14 mouse cellular contexts compared by ENCODE assay signal in genomic region chr12:64971399-64971798, GRCm38 (mm10). TPM values are rescaled to one million over a fixed set of nuclear protein-coding genes. Genes with fewer than 3 reads are reported as not detected.
DNase-seq lines count a peak whose midpoint lies in the region; ATAC-seq lines count a peak whose summit lies in the region.
"Had no signal": no experiment of that assay in that cellular context is flagged by ENCODE, and none has a peak within 500 bp of the region (broad histone marks: within the 10 kb centered on the region; RNA-seq: fewer than 3 reads in every experiment).

No protein-coding gene starts in this region.

- no peaks in the 10 kb centered on the region for H3K9me3 ChIP-seq in heart, embryonic 15.5 days (replicated peaks)
- no peaks in the 10 kb centered on the region for H3K9me3 ChIP-seq in heart, embryonic 12.5 days (replicated peaks)
- no peaks in the 10 kb centered on the region for H3K9me3 ChIP-seq in midbrain, embryonic 12.5 days
- no peaks in the 10 kb centered on the region for H3K9me3 ChIP-seq in midbrain, embryonic 11.5 days (ENCODE audit: control insufficient read depth, low read length)
- no peaks in the 10 kb centered on the region for H3K9me3 ChIP-seq in hindbrain, embryonic 14.5 days (ENCODE audit: control insufficient read depth, low read length)
- no peaks in the 10 kb centered on the region for H3K9me3 ChIP-seq in neural tube, embryonic 13.5 days

- no peak for DNase-seq in midbrain, embryonic 11.5 days (ENCODE audit: low spot score, missing footprints)
- no peak for DNase-seq in hindbrain, embryonic 14.5 days (ENCODE audit: low spot score)
- no peak for DNase-seq in cerebellum, postnatal 36 days
- DNase-seq in lung, postnatal 10 days, result no peak
- DNase-seq: B cell, adult 2 months; cerebellum, adult 9-10 months; lung, postnatal 14 days; retina, postnatal 1 day; thymus, postnatal 36 days had no signal

- 0 out of 2 replicates have a peak overlapping the region, but pooled peaks have one; percentile 6 for H3K4me2 ChIP-seq in heart, embryonic 15.5 days
- no peak overlapping the region for H3K4me2 ChIP-seq in heart, embryonic 12.5 days
- H3K4me2 ChIP-seq in midbrain, embryonic 12.5 days (replicated peaks), result peak overlapping the region; percentile 52
- no peak overlapping the region for H3K4me2 ChIP-seq in midbrain, embryonic 11.5 days
- peak overlapping the region; percentile 98 for H3K4me2 ChIP-seq in hindbrain, embryonic 14.5 days (replicated peaks)
- H3K4me2 ChIP-seq in neural tube, embryonic 13.5 days, result peak overlapping the region; percentile 99

- H3K36me3 ChIP-seq in heart, embryonic 15.5 days, result no peaks in the 10 kb centered on the region
- no peaks in the 10 kb centered on the region for H3K36me3 ChIP-seq in heart, embryonic 12.5 days
- no peaks in the 10 kb centered on the region for H3K36me3 ChIP-seq in midbrain, embryonic 12.5 days
- H3K36me3 ChIP-seq in midbrain, embryonic 11.5 days (ENCODE audit: control insufficient read depth, insufficient read depth, low read length), result no peaks in the 10 kb centered on the region
- H3K36me3 ChIP-seq in hindbrain, embryonic 14.5 days (replicated peaks; ENCODE audit: control insufficient read depth, insufficient read depth), result peaks cover 5% of the 10 kb centered on the region; the same call in 1 of the 2 replicates
- H3K36me3 ChIP-seq in neural tube, embryonic 13.5 days, result 0 out of 2 replicates have a peak, but pooled peaks cover 3% of the 10 kb centered on the region

- H3K4me1 ChIP-seq in heart, embryonic 15.5 days (replicated peaks), result peaks cover 28% of the 10 kb centered on the region
- peaks cover 28% of the 10 kb centered on the region for H3K4me1 ChIP-seq in heart, embryonic 12.5 days (replicated peaks)
- peaks cover 44% of the 10 kb centered on the region for H3K4me1 ChIP-seq in midbrain, embryonic 12.5 days
- H3K4me1 ChIP-seq in midbrain, embryonic 11.5 days (ENCODE audit: control insufficient read depth, insufficient read depth, low read length), result peaks cover 11% of the 10 kb centered on the region; the same call in 1 of the 2 replicates
- H3K4me1 ChIP-seq in hindbrain, embryonic 14.5 days (replicated peaks; ENCODE audit: control insufficient read depth, insufficient read depth, low read length), result peaks cover 60% of the 10 kb centered on the region
- H3K4me1 ChIP-seq in neural tube, embryonic 13.5 days (replicated peaks), result peaks cover 71% of the 10 kb centered on the region

- no peak for ATAC-seq in heart, embryonic 15.5 days (replicated peaks; ENCODE audit: insufficient number of reproducible peaks, insufficient read depth, low FRiP score, low read depth)
- ATAC-seq in heart, embryonic 12.5 days (ENCODE audit: insufficient number of reproducible peaks, low FRiP score), result no peak
- no peak for ATAC-seq in midbrain, embryonic 12.5 days (ENCODE audit: low FRiP score, low read depth)
- ATAC-seq in midbrain, embryonic 11.5 days (ENCODE audit: low FRiP score), result no peak
- ATAC-seq in hindbrain, embryonic 14.5 days (ENCODE audit: low FRiP score), result no peak
- no peak for ATAC-seq in neural tube, embryonic 13.5 days (ENCODE audit: low read depth)
- ATAC-seq: activated CD4-positive, CD25-positive, alpha-beta regulatory T cell, adult 4 months had no signal

- H3K27me3 ChIP-seq in heart, embryonic 15.5 days, result no peaks in the 10 kb centered on the region
- no peaks in the 10 kb centered on the region for H3K27me3 ChIP-seq in heart, embryonic 12.5 days (replicated peaks)
- H3K27me3 ChIP-seq in midbrain, embryonic 12.5 days, result no peaks in the 10 kb centered on the region
- no peaks in the 10 kb centered on the region for H3K27me3 ChIP-seq in midbrain, embryonic 11.5 days (ENCODE audit: control insufficient read depth, insufficient read depth, low read length)
- H3K27me3 ChIP-seq in hindbrain, embryonic 14.5 days (ENCODE audit: control insufficient read depth, insufficient read depth, low read length), result no peaks in the 10 kb centered on the region
- H3K27me3 ChIP-seq in neural tube, embryonic 13.5 days, result no peaks in the 10 kb centered on the region

- H3K9ac ChIP-seq in heart, embryonic 15.5 days, result no peak overlapping the region
- no peak overlapping the region for H3K9ac ChIP-seq in heart, embryonic 12.5 days
- no peak overlapping the region for H3K9ac ChIP-seq in midbrain, embryonic 12.5 days (replicated peaks)
- H3K9ac ChIP-seq in midbrain, embryonic 11.5 days (ENCODE audit: low read length), result no peak overlapping the region
- H3K9ac ChIP-seq in hindbrain, embryonic 14.5 days, result 0 out of 2 replicates have a peak overlapping the region, but pooled peaks have one; percentile 25
- H3K9ac ChIP-seq in neural tube, embryonic 13.5 days, result peak overlapping the region; percentile 38; the same call in 1 of the 2 replicates

- no peak overlapping the region for H3K4me3 ChIP-seq in heart, embryonic 15.5 days
- no peak overlapping the region for H3K4me3 ChIP-seq in heart, embryonic 12.5 days
- H3K4me3 ChIP-seq in midbrain, embryonic 12.5 days, result no peak overlapping the region
- no peak overlapping the region for H3K4me3 ChIP-seq in midbrain, embryonic 11.5 days (ENCODE audit: low read depth, low read length)
- no peak overlapping the region for H3K4me3 ChIP-seq in hindbrain, embryonic 14.5 days (replicated peaks; ENCODE audit: low read length)
- 0 out of 2 replicates have a peak overlapping the region, but pooled peaks have one; percentile 85 for H3K4me3 ChIP-seq in neural tube, embryonic 13.5 days

- H3K27ac ChIP-seq in heart, embryonic 15.5 days, result no peak overlapping the region
- H3K27ac ChIP-seq in heart, embryonic 12.5 days (ENCODE audit: poor library complexity, severe bottlenecking), result no peak overlapping the region
- H3K27ac ChIP-seq in midbrain, embryonic 12.5 days (replicated peaks), result no peak overlapping the region
- no peak overlapping the region for H3K27ac ChIP-seq in midbrain, embryonic 11.5 days (ENCODE audit: low read depth, low read length)
- no peak overlapping the region for H3K27ac ChIP-seq in hindbrain, embryonic 14.5 days
- no peak overlapping the region for H3K27ac ChIP-seq in neural tube, embryonic 13.5 days (replicated peaks)

RNA-seq across cellular contexts. Expression of gene Togaram1, which starts 5.8 kb away (rescaled TPM):
- 14.0 and 16.5 TPM in 2 replicates for polyA plus RNA-seq in heart, embryonic 15.5 days (2015; fragmentation: Nextera tagmentation; extraction: Ambion mirVana)
- 19.5 and 22.1 TPM in 2 replicates for polyA plus RNA-seq in heart, embryonic 12.5 days (2016; fragmentation: Nextera tagmentation; extraction: Ambion mirVana)
- 27.5 and 33.4 TPM in 2 replicates for polyA plus RNA-seq in midbrain, embryonic 12.5 days (2016; fragmentation: Nextera tagmentation; extraction: Ambion mirVana)
- 27.1 and 30.3 TPM in 2 replicates for polyA plus RNA-seq in midbrain, embryonic 11.5 days (2014; fragmentation: Nextera tagmentation; extraction: Ambion mirVana)
- 25.1 and 26.4 TPM in 2 replicates for polyA plus RNA-seq in hindbrain, embryonic 14.5 days (2014; fragmentation: Nextera tagmentation; extraction: Ambion mirVana)
- 21.7 and 23.2 TPM in 2 replicates for polyA plus RNA-seq in neural tube, embryonic 13.5 days (2015; fragmentation: Nextera tagmentation; extraction: Ambion mirVana)

RNA-seq across cellular contexts. Expression of gene Klhl28, which starts 6.1 kb away (rescaled TPM):
- 8.9 and 10.9 TPM in 2 replicates for polyA plus RNA-seq in heart, embryonic 15.5 days (2015; fragmentation: Nextera tagmentation; extraction: Ambion mirVana)
- polyA plus RNA-seq in heart, embryonic 12.5 days (2016; fragmentation: Nextera tagmentation; extraction: Ambion mirVana), result 11.3 and 11.4 TPM in 2 replicates
- polyA plus RNA-seq in midbrain, embryonic 12.5 days (2016; fragmentation: Nextera tagmentation; extraction: Ambion mirVana), result 19.5 and 20.4 TPM in 2 replicates
- polyA plus RNA-seq in midbrain, embryonic 11.5 days (2014; fragmentation: Nextera tagmentation; extraction: Ambion mirVana), result 19.5 and 19.9 TPM in 2 replicates
- polyA plus RNA-seq in hindbrain, embryonic 14.5 days (2014; fragmentation: Nextera tagmentation; extraction: Ambion mirVana), result 33.1 and 33.8 TPM in 2 replicates
- polyA plus RNA-seq in neural tube, embryonic 13.5 days (2015; fragmentation: Nextera tagmentation; extraction: Ambion mirVana), result 22.5 and 24.1 TPM in 2 replicates

RNA-seq across cellular contexts. Expression of gene Gm527, which starts 53.7 kb away (rescaled TPM):
- polyA plus RNA-seq in heart, embryonic 15.5 days (2015; fragmentation: Nextera tagmentation; extraction: Ambion mirVana), result 1.3 and 1.9 TPM in 2 replicates
- 2.2 and 2.6 TPM in 2 replicates for polyA plus RNA-seq in heart, embryonic 12.5 days (2016; fragmentation: Nextera tagmentation; extraction: Ambion mirVana)
- 2.9 and 3.7 TPM in 2 replicates for polyA plus RNA-seq in midbrain, embryonic 12.5 days (2016; fragmentation: Nextera tagmentation; extraction: Ambion mirVana)
- 2.2 and 2.7 TPM in 2 replicates for polyA plus RNA-seq in midbrain, embryonic 11.5 days (2014; fragmentation: Nextera tagmentation; extraction: Ambion mirVana)
- polyA plus RNA-seq in hindbrain, embryonic 14.5 days (2014; fragmentation: Nextera tagmentation; extraction: Ambion mirVana), result 3.7 and 5.3 TPM in 2 replicates
- polyA plus RNA-seq in neural tube, embryonic 13.5 days (2015; fragmentation: Nextera tagmentation; extraction: Ambion mirVana), result 2.7 and 4.3 TPM in 2 replicates

Comparison
In these comparisons a context has a peak if more than half of its experiments do, and no peak if none do; other contexts are left out.
1. H3K4me2 ChIP-seq: peak in heart, embryonic 15.5 days (single experiment), midbrain, embryonic 12.5 days (single experiment), hindbrain, embryonic 14.5 days (single experiment) and neural tube, embryonic 13.5 days (single experiment); none in heart, embryonic 12.5 days (single experiment) and midbrain, embryonic 11.5 days (single experiment).
2. H3K9ac ChIP-seq: peak in hindbrain, embryonic 14.5 days (single experiment) and neural tube, embryonic 13.5 days (single experiment); none in heart, embryonic 15.5 days (single experiment), heart, embryonic 12.5 days (single experiment), midbrain, embryonic 12.5 days (single experiment) and midbrain, embryonic 11.5 days (single experiment).